Mouse (Mus musculus) right cerebral cortex, postnatal 36 days (tissue): Measurements from ENCODE around the gene Wfdc15b.
"Not testable (repeated sequence)": the region's sequence is repeated elsewhere in the genome, so short reads cannot be mapped to it uniquely, and the experiment has no call there.

Source experiments
- DNase-seq, 2 experiments: peaks; one replicate each; pipeline ENCODE4 v3.0.0; 2022; ENCODE audit warnings: low spot score in 2 of 2, mixed read lengths in 1 of 2

Wfdc15b gene

GRCm38 (mm10) chr2:164221522-164221921 lies at the start of gene Wfdc15b:
Gene Wfdc15b (minus strand): TSS chr2:164221660.
- no peak for DNase-seq

DNA sequence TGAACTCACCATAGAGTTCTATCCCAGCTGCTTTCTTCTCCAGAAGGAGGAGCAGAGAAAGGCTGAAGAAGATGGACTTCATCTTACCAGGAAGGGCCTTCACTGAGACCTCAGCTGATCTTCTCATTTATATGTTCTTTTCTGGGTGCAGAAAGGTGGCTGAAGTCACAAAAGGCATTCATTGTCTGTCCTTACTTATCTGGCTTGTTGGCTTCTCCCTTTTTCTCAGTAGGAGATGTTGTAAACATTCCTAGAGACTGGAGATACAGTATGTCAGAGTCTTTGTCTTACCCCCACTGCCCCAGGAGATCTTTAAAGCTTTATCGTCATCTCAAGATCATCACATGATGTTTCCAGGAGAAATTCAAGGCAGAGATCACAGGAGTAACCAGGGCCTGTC lies 35.1 kb upstream of the Wfdc15b start, which contains the start of gene Svs3b:
Gene Svs3b, minus strand, starts transcription at position 101 of the 400 bp plus-strand sequence.
- DNase-seq = not testable (repeated sequence)

DNA sequence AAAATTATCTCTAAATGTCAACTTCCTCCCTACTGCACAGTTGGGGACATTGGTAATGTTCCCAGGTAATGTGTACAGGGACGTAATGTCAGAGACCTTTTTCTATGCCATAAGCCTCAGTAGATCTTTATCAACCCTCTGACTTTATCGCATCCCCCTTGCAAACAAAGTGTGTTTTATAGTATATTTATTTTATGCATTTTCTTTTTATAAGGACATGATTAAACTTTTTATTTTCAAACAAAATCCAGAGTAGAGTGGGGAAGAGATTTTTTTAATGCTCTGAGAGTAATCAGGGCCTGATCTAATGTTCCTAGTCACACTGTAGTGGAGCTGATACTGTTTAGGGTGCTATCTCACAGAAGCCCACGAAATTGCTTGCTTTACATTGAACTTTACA lies 16.9 kb upstream of the Wfdc15b start, which contains the start of gene Svs2:
Gene Svs2, minus strand, starts transcription at position 101 of the 400 bp plus-strand sequence.
- no peak for DNase-seq

- no peak for DNase-seq
Observed at GRCm38 (mm10) chr2:164232671-164233070, 11.2 kb upstream of the Wfdc15b start.

DNA sequence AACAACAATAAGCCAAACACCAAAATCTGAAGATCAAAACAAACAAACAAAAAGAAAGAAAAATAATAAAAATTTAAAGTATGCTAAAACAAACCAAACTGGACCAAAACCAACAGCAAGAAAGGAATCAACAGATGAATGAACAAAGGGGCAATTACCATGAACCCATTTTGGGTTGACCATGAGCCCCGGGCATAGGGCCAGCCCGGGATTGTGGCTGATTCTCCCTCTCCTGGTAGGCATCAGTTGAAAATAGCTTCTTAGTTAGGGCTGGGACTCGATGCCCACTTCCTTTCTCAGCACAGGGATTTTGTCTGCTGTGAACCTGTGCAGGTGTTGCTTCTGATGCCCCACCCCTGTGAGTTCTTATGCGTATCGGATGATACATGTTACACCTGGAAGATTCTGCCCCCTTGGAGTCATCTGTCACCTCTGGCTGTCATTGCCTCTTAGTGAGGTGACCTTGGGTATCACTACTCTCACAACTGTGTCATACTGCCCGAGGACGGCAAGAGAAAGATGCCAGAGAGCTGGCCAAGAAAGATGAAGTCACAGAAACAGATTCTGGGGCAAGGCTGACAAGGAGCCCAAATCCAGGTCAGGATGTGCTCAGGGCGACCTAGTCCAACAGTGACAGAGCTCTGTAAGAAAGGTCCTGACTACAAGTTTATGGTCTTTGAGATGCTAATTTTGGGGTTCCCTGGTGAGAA lies 7.1 kb upstream of the Wfdc15b start:
- DNase-seq = no peak

DNA sequence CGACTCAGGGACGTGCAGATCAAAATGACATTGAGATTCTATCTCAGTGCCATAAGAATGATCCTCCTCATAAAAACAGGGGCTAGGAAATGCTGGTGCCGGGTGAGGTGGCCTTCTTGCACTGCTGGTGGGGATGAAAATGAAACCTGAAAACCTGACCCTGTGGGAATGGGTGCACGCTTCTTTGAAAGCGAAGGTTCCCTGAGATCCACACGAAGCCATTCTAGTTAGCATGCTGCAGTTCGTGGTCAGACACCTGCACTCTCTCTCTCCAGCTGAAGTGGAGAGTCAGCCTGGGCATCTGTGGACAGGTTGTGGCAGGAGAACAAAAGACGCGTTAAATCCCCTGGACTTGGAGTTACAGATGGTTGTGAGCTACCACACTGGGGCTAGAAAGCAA lies 2.2 kb downstream of the Wfdc15b start:
- no peak for DNase-seq

DNA sequence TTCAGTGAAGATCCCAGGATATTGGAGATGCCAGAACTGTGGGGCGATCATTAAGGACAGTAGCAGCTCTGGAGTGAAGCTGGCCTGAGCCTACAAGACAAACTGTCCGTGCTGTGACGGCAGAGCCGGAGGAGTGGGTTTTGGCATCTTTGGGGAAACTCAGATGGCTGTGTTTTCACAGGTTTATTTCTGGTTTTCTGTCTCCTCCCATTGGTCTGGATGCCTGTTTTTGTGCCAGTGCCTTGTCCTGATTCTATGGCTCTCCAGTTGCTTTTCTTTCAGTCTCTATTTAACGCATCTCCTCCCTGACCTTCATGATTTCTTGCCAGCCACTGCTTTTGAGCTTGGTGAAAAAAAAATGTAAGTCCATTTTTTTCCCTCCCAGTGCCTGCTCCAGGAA lies 8.7 kb downstream of the Wfdc15b start:
- DNase-seq = peak; percentile 2 to 20

- no peak for DNase-seq
Observed at GRCm38 (mm10) chr2:164210892-164211291, 10.6 kb downstream of the Wfdc15b start.

GRCm38 (mm10) chr2:164206676-164207075 lies 14.8 kb downstream of the Wfdc15b start:
- peak in 1 of 2 experiments; percentile 47 for DNase-seq

GRCm38 (mm10) chr2:164206011-164206410 lies 15.4 kb downstream of the Wfdc15b start:
- not testable (repeated sequence) for DNase-seq

DNA sequence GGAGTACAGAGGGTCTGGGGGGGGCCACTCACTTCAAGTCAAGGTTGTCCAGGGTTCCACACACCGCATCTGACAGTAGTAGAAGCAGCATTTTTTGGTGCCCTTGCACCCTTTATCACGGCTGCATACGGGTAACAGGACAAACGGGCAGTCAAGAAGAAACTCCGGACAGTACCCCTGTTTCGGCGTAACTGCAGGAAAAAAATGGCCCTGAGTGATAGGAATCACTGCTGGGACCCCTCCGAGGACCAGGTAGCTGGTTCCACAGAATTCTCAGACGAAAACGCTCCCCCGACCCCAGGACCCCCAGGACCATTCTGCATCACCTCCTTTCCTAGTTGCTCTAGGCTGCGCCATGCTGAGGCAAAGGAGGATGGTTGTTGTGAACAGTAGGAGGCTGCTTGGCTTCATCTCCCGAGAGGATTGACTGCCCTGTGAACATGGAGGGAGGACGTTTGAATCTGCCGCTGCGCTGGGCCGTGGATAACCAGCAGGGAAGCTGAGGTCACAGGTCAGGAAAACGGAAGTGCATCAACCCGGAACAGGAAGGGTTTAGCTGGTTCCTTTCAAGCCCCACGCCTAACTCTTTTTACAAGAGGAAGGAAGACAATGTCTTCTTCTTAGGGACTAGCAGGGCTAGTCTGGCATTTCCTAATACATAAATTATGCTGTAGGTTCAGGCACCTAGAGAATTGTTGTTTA lies 21.7 kb downstream of the Wfdc15b start, which contains the start of gene Wfdc15a:
Gene Wfdc15a, minus strand, starts transcription at position 505 of the 702 bp plus-strand sequence.
- no peak for DNase-seq

DNA sequence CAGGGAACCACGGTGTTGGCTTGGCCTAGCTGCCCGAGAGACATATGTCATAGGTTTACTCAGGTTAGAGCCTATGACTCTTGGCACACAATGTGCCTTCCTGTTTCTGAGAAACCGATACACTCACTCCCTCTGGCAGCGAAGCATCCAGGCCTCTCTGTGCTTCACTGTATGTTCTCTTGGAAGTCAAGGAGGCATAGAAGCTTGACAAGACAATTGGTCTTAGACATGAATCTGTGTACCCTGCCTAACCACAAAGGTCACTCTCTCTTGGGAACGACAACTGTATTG lies 24.8 kb downstream of the Wfdc15b start:
- DNase-seq = no peak

- DNase-seq = no peak
Observed at GRCm38 (mm10) chr2:164195971-164196699, 25.3 kb downstream of the Wfdc15b start.

- no peak for DNase-seq
Observed at GRCm38 (mm10) chr2:164194959-164195630, 26.4 kb downstream of the Wfdc15b start.

DNA sequence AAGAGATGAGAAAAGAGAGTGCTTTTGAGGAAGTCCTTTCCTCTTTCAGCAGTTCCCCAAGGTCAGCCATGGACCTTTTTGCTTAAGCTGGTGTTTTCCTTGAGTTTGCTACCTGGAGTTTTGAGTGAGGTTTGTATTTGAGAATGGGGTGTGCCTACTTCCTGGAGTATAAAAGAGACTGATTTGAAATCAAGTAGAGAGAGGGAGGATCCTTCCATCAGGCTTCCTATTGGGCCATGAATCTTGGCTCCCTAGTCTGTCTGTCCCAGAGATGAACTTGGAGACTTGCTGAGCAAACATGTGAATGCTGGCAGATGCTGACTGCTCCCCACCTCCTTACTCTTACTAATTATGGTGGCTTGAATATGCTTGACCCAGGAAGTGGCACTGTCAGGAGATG lies 29.2 kb downstream of the Wfdc15b start:
- no peak for DNase-seq

DNA sequence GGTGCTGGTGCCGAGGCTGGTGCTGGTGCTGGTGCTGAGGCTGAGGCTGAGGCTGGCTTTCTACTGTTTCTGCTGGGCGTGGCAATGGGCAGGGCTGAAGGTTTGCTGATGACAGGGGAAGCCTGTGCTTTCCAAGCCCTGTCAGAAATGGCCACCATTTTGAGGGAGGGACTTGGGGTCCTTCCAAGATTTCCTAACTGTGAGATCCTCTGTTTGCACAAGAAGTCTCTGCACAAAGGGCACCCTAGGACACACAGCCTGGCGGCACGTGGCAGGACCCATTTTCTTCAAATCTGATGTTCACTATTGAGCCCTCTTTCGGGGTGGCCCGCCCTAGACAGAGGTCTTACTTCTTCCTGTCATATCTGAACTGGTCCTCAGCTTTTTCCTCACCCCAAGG lies 30.9 kb downstream of the Wfdc15b start, which contains the start of gene Wfdc12:
Gene Wfdc12, minus strand, starts transcription at position 33 of the 400 bp plus-strand sequence.
- DNase-seq = no peak

- DNase-seq = no peak
Observed at GRCm38 (mm10) chr2:164188722-164189121, 32.7 kb downstream of the Wfdc15b start.

DNA sequence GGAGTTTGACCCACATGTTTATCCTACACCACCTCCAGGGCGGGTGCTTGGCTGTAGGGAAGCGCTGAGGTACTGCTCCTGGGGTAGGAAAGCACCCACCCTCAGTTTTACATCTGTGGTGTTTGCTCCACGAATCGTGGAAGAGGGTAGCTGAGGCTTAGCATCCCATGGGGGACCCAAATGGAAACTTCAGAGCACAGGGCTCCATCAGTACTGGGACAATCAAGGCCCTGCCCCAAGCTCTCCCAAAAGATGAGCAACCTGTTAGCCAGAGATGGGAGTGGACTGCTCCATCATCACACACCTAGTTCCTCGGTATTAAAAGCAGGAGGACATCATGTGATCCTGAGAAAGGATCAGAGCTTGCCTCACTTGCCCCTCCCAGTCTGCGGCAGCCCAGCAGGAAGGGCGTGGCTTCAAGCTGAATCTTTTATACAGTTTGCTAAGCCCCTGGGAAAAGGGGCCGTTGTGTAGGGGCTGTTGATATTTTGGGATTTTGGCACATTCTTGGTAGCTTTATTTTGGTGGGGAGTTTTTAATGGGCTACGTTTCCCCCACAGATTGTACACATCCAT lies 37.2 kb downstream of the Wfdc15b start:
- no peak for DNase-seq

- no peak for DNase-seq
Observed at GRCm38 (mm10) chr2:164183340-164183739, 38.1 kb downstream of the Wfdc15b start.

DNA sequence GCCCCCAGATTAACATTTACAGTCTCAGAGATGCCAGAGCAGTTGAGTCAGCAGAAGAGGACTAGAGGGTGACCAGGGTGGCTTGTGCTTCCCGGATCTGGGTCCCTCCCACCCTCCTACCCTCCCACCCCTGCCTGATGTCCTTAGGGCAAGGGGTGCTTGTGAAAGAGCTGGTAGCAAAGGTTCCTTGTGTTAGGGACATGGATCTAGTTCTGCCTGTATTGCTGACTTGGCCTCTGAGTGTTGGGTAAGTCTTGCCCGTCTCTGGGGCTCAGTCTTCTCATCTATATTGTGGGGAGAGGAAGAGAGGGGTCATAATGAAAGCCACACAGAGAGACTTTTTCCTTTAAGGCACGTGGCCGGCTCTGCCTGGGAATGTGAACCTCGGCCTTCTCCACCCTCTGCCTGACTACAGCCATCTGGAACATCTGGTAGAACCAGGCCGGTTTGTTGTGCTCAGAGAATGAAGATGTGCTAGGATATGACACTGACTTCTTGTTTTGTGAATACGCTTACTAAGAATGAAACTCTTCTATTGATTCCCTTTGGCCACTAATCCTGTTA lies 38.7 kb downstream of the Wfdc15b start, which contains the start of gene Wfdc5:
Gene Wfdc5, minus strand, starts transcription at position 51 of the 564 bp plus-strand sequence.
- no peak for DNase-seq

DNA sequence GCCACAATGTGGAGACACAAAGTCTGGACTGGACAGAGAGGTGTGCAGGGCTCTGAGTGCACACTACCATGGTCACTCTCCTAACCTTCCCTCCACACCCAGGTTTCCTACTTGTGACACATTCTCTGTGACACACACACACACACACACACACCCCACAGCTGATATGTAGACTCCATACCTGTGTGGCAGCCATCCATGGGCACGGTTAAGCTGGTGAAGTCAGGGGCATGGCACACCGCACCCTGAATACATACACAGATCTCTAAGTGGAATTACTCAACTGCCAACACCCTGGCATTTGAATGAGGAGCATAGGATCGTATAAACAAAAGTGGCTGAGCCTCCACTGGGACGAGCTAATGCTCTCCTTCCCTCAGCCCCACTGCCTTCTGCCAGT lies 40.7 kb downstream of the Wfdc15b start:
- DNase-seq = no peak
